Mouse (Mus musculus) liver, embryonic 11.5 days (tissue): ENCODE measurements around the gene Gm7271. TPM values are rescaled to one million over a fixed set of nuclear protein-coding genes. Genes with fewer than 3 reads are reported as not detected.

Experiments
- ATAC-seq: fragments of 200-750 bp; cut with Nextera tagmentation; replicated peaks from 2 replicates; pipeline ENCODE4 v1.8.0; 2017; ENCODE audit warnings: moderate number of reproducible peaks, mild to moderate bottlenecking, moderate TSS enrichment, moderate library complexity; ENCODE audit not compliant: low FRiP score
- DNase-seq: peaks from one replicate; pipeline ENCODE4 v3.0.0-alpha.2; 2017; ENCODE audit warnings: low spot score
- H3K27ac ChIP-seq: fragments of 300-500 bp; sonication (generic); 2 replicates; pipeline ENCODE4 v1.5.1; 2014; ENCODE audit warnings: mild to moderate bottlenecking, low read depth, low read length, control low read depth
- H3K27me3 ChIP-seq: fragments of 300-500 bp; sonication (generic); replicated peaks from 2 replicates; pipeline ENCODE4 v1.6.1; 2014; ENCODE audit warnings: low read length, mixed read lengths; ENCODE audit not compliant: control insufficient read depth, insufficient read depth
- H3K36me3 ChIP-seq: fragments of 300-500 bp; sonication (generic); 2 replicates; pipeline ENCODE4 v1.6.1; 2014; ENCODE audit warnings: mild to moderate bottlenecking, low read length, moderate library complexity, mixed read lengths; ENCODE audit not compliant: control insufficient read depth, insufficient read depth
- H3K4me1 ChIP-seq: fragments of 300-500 bp; sonication (generic); replicated peaks from 2 replicates; pipeline ENCODE4 v1.6.1; 2014; ENCODE audit warnings: low read length, mixed read lengths; ENCODE audit not compliant: control insufficient read depth, insufficient read depth
- H3K4me2 ChIP-seq: fragments of 300-500 bp; sonication (generic); 2 replicates; pipeline ENCODE4 v1.6.1; 2014; ENCODE audit warnings: mild to moderate bottlenecking, control low read depth, moderate library complexity
- H3K4me3 ChIP-seq: fragments of 300-500 bp; sonication (generic); 2 replicates; pipeline ENCODE4 v1.5.1; 2014; ENCODE audit warnings: low read depth, low read length, control low read depth
- H3K9ac ChIP-seq: fragments of 300-500 bp; sonication (generic); 2 replicates; pipeline ENCODE4 v1.6.1; 2014; ENCODE audit warnings: low read depth, low read length, control low read depth
- H3K9me3 ChIP-seq: fragments of 300-500 bp; sonication (generic); 2 replicates; pipeline ENCODE4 v1.6.1; 2016; ENCODE audit warnings: low read length, inconsistent platforms, mixed read lengths; ENCODE audit not compliant: control insufficient read depth
- whole genome bisulfite sequencing: fragments of 180-500 bp; shearing (Covaris S2); extraction: QIAGEN DNeasy Blood & Tissue Kit; methylation state at CpG from one replicate; pipeline ENCODE4 v1.1.7; 2014; 5-methylcytosine and 5-hydroxymethylcytosine counted together
- polyA plus RNA-seq: library from polyadenylated mRNA; unstranded; fragments of >200 nt; fragmentation: Nextera tagmentation; extraction: Ambion mirVana; gene quantifications from 2 replicates; pipeline ENCODE4 v1.2.1, GENCODE M21; 2014

The Gm7271 gene
- polyA plus RNA-seq, 1 experiment from 2014 or later: not detected

DNA sequence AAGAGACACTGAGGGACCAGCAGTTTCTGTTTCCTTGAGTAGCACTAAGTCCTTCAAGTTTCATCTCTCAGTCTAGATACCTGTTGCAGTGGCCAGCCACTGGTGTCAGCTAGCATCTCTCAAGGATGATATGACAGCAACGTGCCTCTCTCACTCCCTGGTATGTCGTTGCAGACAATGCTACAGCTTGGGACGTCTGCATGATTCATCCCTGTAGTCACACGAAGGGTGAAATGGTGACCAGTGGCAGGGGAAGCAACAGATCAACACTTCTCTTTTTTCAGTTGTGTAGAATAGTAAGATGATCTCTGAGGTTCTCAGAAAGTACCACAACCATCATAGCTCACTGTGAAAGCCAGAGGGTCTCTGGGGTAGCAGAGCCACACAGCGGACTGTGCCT, 40.8 kb downstream of the Gm7271 start:
- no peak overlapping the region for H3K4me3 ChIP-seq
- 51% methylated on average over 5 of the region's 5 CpGs for WGBS
- H3K36me3 ChIP-seq: no peaks in the 10 kb centered on the region
- DNase-seq (no peak), ATAC-seq (no peak)
- no peak overlapping the region for H3K27ac ChIP-seq
- H3K9ac ChIP-seq: no peak overlapping the region
- no peaks in the 10 kb centered on the region for H3K4me1 ChIP-seq
- no peaks in the 10 kb centered on the region for H3K9me3 ChIP-seq
- H3K4me2 ChIP-seq: no peak overlapping the region
- no peaks in the 10 kb centered on the region for H3K27me3 ChIP-seq

GRCm38 (mm10) chr5:76525066-76525465, 41.2 kb downstream of the Gm7271 start:
- Histone ChIP-seq H3K9me3 (no peaks in the 10 kb centered on the region), H3K27me3 (no peaks in the 10 kb centered on the region), H3K4me1 (peaks cover 3% of the 10 kb centered on the region; the same call in 1 of the 2 replicates), H3K4me3 (no peak overlapping the region), H3K27ac (no peak overlapping the region), H3K9ac (no peak overlapping the region), H3K36me3 (no peaks in the 10 kb centered on the region), H3K4me2 (no peak overlapping the region)
- WGBS: 47% methylated on average over 4 of the region's 4 CpGs
- ATAC-seq: no peak
- DNase-seq: no peak

- DNase-seq: no peak
- Histone ChIP-seq H3K4me3 (no peak overlapping the region), H3K27me3 (no peaks in the 10 kb centered on the region), H3K27ac (no peak overlapping the region), H3K36me3 (no peaks in the 10 kb centered on the region), H3K9ac (no peak overlapping the region), H3K9me3 (no peaks in the 10 kb centered on the region), H3K4me1 (peaks cover 7% of the 10 kb centered on the region; the same call in 1 of the 2 replicates), H3K4me2 (no peak overlapping the region)
- no peak for ATAC-seq
- WGBS: 42% methylated on average over 2 of the region's 2 CpGs
Measured at GRCm38 (mm10) chr5:76525829-76526228, 42.0 kb downstream of the Gm7271 start.

DNA sequence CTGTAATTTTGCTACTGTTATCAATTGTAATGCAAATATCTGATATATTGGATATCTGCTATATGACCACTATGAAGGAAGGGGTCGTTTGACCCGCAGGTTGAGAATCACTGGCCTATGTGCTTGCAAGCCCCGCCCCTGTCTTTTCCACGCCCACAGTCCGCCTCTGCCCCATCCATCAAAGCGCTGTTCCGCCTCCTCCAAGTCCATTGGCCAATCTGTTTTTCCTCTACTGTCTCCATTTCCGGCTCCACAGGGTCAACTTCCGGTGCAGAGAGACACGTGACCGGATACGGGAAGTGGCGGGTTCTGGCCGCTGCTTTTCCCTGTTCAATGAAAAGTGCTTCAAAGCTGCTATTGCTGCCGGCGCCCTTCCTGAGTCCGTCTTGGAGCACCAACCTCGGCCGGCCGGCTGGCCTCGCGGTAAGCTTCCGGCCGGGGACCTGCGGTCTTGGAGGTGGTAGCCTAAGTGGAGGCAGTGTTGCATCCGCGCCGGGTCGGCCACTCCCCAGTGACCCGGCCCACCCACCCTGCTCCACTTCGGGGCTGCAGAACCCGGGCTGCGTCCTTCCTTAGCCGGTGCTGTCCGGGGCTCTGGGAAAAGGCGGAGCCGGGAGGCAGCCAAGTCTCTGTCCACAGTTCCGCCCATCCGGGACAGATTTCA, 45.3 kb downstream of the Gm7271 start, which contains the start of gene Exoc1:
Gene Exoc1, plus strand, starts transcription at position 272 of the 664 bp plus-strand sequence.
- peaks cover 7% of the 10 kb centered on the region; the same call in 1 of the 2 replicates for H3K4me1 ChIP-seq
- ATAC-seq (peak; percentile 99), DNase-seq (peak; percentile 87)
- peak within 1 kb of the TSS; percentile 79 for H3K9ac ChIP-seq
- peak within 1 kb of the TSS; percentile 98 for H3K4me3 ChIP-seq
- WGBS: under 1% methylated on average over 39 of the region's 39 CpGs
- peak within 1 kb of the TSS; percentile 75 for H3K4me2 ChIP-seq
- H3K27ac ChIP-seq: peak within 1 kb of the TSS; percentile 88
- no peaks in the 10 kb centered on the region for H3K9me3 ChIP-seq
- H3K36me3 ChIP-seq: no peaks in the 10 kb centered on the region
- H3K27me3 ChIP-seq: no peaks in the 10 kb centered on the region

DNA sequence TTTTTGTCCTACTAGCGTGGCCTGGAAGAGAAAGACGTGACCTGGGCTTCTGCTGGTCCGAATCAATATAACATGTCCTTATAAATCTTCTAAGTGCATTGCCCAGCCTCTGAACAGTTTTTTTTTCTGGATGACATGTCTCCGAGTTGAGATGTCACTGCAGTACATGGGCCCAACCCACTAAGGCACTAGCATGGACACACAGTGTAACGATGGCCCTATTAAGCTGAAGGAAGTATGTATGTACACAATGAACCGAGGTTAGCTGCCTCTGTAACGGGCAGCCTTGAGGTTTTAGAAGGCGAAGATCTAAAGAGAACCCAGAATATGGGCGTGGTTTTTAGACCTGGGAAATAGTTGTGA, 45.8 kb downstream of the Gm7271 start:
- no peaks in the 10 kb centered on the region for H3K27me3 ChIP-seq
- H3K4me3 ChIP-seq: peak overlapping the region; percentile 98
- DNase-seq (no peak), ATAC-seq (no peak; the same call in 1 of the 2 replicates)
- no peaks in the 10 kb centered on the region for H3K36me3 ChIP-seq
- H3K27ac ChIP-seq: peak overlapping the region; percentile 88; the same call in 1 of the 2 replicates
- peak overlapping the region; percentile 79 for H3K9ac ChIP-seq
- 7% methylated on average over 9 of the region's 9 CpGs for WGBS
- no peaks in the 10 kb centered on the region for H3K9me3 ChIP-seq
- peak overlapping the region; percentile 75 for H3K4me2 ChIP-seq
- peaks cover 7% of the 10 kb centered on the region; the same call in 1 of the 2 replicates for H3K4me1 ChIP-seq

GRCm38 (mm10) chr5:76533186-76533585, 49.3 kb downstream of the Gm7271 start:
- H3K4me1 ChIP-seq: peaks cover 7% of the 10 kb centered on the region; the same call in 1 of the 2 replicates
- H3K27me3 ChIP-seq: no peaks in the 10 kb centered on the region
- no peak overlapping the region for H3K9ac ChIP-seq
- no peaks in the 10 kb centered on the region for H3K9me3 ChIP-seq
- H3K4me2 ChIP-seq: no peak overlapping the region
- H3K27ac ChIP-seq: no peak overlapping the region
- H3K4me3 ChIP-seq: no peak overlapping the region
- WGBS: 80% methylated on average over 6 of the region's 6 CpGs
- ATAC-seq: no peak
- DNase-seq: no peak
- peaks cover 4% of the 10 kb centered on the region; the same call in 1 of the 2 replicates for H3K36me3 ChIP-seq

GRCm38 (mm10) chr5:76536231-76536630, 52.4 kb downstream of the Gm7271 start:
- H3K9me3 ChIP-seq: no peaks in the 10 kb centered on the region
- H3K4me3 ChIP-seq: no peak overlapping the region
- H3K27me3 ChIP-seq: no peaks in the 10 kb centered on the region
- H3K27ac ChIP-seq: no peak overlapping the region
- peaks cover 4% of the 10 kb centered on the region; the same call in 1 of the 2 replicates for H3K36me3 ChIP-seq
- WGBS: 86% methylated on average over 1 of the region's 1 CpGs
- no peak overlapping the region for H3K9ac ChIP-seq
- ATAC-seq (no peak), DNase-seq (no peak)
- no peak overlapping the region for H3K4me2 ChIP-seq
- no peaks in the 10 kb centered on the region for H3K4me1 ChIP-seq

GRCm38 (mm10) chr5:76537578-76537977, 53.7 kb downstream of the Gm7271 start:
- DNase-seq (no peak), ATAC-seq (no peak)
- H3K4me2 ChIP-seq: no peak overlapping the region
- WGBS: 91% methylated on average over 10 of the region's 10 CpGs
- no peaks in the 10 kb centered on the region for H3K9me3 ChIP-seq
- no peak overlapping the region for H3K9ac ChIP-seq
- no peaks in the 10 kb centered on the region for H3K27me3 ChIP-seq
- no peak overlapping the region for H3K27ac ChIP-seq
- H3K4me3 ChIP-seq: no peak overlapping the region
- no peaks in the 10 kb centered on the region for H3K4me1 ChIP-seq
- H3K36me3 ChIP-seq: peaks cover 6% of the 10 kb centered on the region; the same call in 1 of the 2 replicates

DNA sequence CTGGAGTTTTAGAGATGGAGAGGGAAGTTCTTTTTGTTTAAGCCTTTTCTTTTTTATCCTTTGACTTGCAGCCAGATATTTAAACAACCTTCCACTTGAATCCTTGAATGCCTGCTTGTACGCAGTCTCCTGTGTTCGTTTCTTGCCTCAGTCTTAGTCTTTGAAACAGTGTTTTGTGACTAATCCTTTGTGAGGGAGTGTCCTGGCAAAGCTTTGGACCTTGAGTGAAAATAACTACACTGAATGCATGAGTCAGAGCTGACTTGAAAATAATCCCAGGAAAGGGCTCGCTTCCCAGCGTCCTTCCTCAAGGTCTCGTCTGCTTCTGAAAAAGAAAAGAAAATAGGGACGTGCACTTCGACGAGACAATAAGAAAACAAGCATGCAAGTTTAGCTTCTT, 56.3 kb downstream of the Gm7271 start:
- H3K9ac ChIP-seq: no peak overlapping the region
- H3K4me2 ChIP-seq: no peak overlapping the region
- no peaks in the 10 kb centered on the region for H3K27me3 ChIP-seq
- no peak overlapping the region for H3K27ac ChIP-seq
- H3K36me3 ChIP-seq: peaks cover 17% of the 10 kb centered on the region; the same call in 1 of the 2 replicates
- no peak overlapping the region for H3K4me3 ChIP-seq
- no peaks in the 10 kb centered on the region for H3K9me3 ChIP-seq
- H3K4me1 ChIP-seq: no peaks in the 10 kb centered on the region
- ATAC-seq (no peak), DNase-seq (no peak)
- 85% methylated on average over 8 of the region's 8 CpGs for WGBS
